Mouse (Mus musculus): ENCODE measurements around the gene Nrcam.

- TF ChIP-seq POLR2A (IDR thresholded peaks at IDR 0.05; ENCODE audit: insufficient read depth, low read depth, low read length) (no peak), CTCF (IDR thresholded peaks at IDR 0.05) (no peak)
These were observed at the start of gene Nrcam for GRCm38 (mm10) chr12:44328381-44329315.
